Mouse (Mus musculus) lung, adult 2 months (tissue): ENCODE measurements around the gene Osbp. TPM values are rescaled to one million over a fixed set of nuclear protein-coding genes. Genes with fewer than 3 reads are reported as not detected.
A peak's percentile ranks its signal among the peaks of the same experiment; 100 is the strongest.

Source experiments
- DNase-seq: peaks from one replicate; pipeline ENCODE4 v3.0.0; 2022
- H3K4me1 ChIP-seq: fragments of 200-500 bp; 2 replicates; pipeline ENCODE4 v1.6.1; 2011; ENCODE audit warnings: low read length; ENCODE audit not compliant: control insufficient read depth, insufficient read depth
- H3K4me3 ChIP-seq: fragments of 200-500 bp; replicated peaks from 2 replicates; pipeline ENCODE3; 2011; ENCODE audit warnings: low read depth, mild to moderate bottlenecking, control low read depth, low read length; ENCODE audit errors: extremely low read depth
- CTCF ChIP-seq: fragments of 200-500 bp; IDR thresholded peaks from 2 replicates; pipeline ENCODE4 v1.5.1; 2011; ENCODE audit warnings: mild to moderate bottlenecking, low read length, control low read depth; ENCODE audit not compliant: insufficient read depth
- POLR2A ChIP-seq: fragments of 200-500 bp; IDR thresholded peaks from 2 replicates; pipeline ENCODE4 v1.6.1; 2011; ENCODE audit warnings: low read depth, mild to moderate bottlenecking, control low read depth, low read length, borderline replicate concordance; ENCODE audit errors: extremely low read depth
- WGBS: fragments of 180-500 bp; shearing (Covaris S2); methylation state at CpG from one replicate; pipeline ENCODE4 v1.1.7; 2018; 5-methylcytosine and 5-hydroxymethylcytosine counted together
- polyA plus RNA-seq: library from polyadenylated mRNA; depleted of rRNA; stranded (reverse); fragments of >200 nt; gene quantifications from 2 replicates; pipeline ENCODE4 v1.2.3, GENCODE M21; 2012

The Osbp gene
- polyA plus RNA-seq, 1 experiment: 23.4 TPM

GRCm38 (mm10) chr19:12002125-12002524, 36.4 kb downstream of the Osbp start:
- TF ChIP-seq CTCF (no peak), POLR2A (no peak)
- DNase-seq: no peak
- 6% methylated on average over 11 of the region's 11 CpGs for WGBS
- peaks cover 10% of the 10 kb centered on the region for H3K4me1 ChIP-seq
- no peak overlapping the region for H3K4me3 ChIP-seq

- no peak for DNase-seq
- no peak overlapping the region for H3K4me3 ChIP-seq
- 53% methylated on average over 14 of the region's 14 CpGs for WGBS
- no peak for TF ChIP-seq CTCF
- TF ChIP-seq POLR2A: no peak
- peaks cover 10% of the 10 kb centered on the region for H3K4me1 ChIP-seq
Observed at GRCm38 (mm10) chr19:12002791-12003190, 37.0 kb downstream of the Osbp start.

DNA sequence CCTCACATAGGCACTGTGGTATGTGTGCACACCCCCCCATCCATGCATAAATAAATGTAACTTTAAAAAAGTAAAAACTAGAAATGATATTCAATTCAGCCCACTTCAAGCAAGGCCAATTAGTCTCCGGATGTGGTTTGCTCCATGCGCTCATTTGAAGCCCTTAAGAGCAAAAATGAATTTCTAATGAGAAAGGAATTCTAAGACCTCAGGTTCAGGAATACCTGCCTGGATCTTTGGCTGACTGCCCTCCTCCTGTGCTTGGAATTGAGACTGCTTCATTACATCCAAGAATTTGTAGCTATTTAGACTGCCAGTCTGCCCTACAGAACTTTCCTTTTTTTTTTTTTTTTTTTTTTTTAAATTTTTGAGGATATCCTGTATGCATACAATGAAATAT, 37.8 kb downstream of the Osbp start:
- DNase-seq: no peak
- TF ChIP-seq POLR2A: no peak
- no peak for TF ChIP-seq CTCF
- WGBS: 89% methylated on average over 2 of the region's 2 CpGs
- Histone ChIP-seq H3K4me1 (peaks cover 10% of the 10 kb centered on the region), H3K4me3 (no peak overlapping the region)

- DNase-seq: no peak
- Histone ChIP-seq H3K4me1 (peaks cover 10% of the 10 kb centered on the region), H3K4me3 (peak overlapping the region; percentile 32)
- WGBS: 39% methylated on average over 9 of the region's 9 CpGs
- TF ChIP-seq CTCF: no peak
- no peak for TF ChIP-seq POLR2A
Observed at GRCm38 (mm10) chr19:12004216-12005008, 38.7 kb downstream of the Osbp start.

DNA sequence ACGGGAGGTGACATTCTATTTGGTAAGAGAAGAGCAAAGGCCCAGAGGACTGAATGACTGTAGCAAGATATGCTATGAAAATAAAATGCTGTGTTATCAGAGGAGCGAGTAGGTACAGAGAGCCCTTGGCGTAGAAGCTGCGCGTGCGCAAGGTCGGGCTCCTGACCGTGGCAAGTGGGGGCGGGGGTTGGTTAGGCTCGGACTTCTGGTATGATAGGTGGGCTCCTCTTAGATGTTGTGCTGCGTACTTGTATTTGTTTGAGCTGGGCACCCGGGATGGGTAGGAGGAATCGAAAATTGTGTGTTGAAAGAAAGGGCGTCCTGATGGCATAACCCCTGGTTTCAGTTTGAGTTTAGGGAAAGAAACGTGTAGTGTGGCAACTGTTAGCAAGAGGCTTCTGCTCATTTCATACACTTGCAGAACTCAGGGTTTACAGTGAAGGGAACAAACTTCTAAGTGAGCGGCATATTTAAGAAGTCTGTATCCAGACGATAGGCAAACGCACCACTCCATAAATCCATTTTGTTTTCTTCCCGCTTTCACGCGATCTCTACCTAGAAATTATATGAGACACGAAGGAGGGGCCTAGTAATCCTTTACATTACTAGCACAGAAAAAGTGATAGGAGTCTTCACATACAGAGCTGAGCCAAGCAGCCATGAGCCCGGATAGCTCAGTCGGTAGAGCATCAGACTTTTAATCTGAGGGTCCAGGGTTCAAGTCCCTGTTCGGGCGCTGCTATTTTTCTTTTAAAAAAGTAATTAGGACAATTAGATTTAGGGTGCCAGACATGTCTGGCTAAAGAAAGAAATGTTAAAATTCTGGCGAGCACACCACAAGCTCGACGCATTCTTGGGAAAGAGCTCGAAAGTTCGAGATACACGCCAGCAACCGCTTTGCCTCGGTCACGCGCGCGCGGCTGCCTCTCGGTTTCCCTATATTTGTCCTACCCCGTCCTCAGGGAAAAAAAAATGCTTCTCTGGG, 39.9 kb downstream of the Osbp start:
- WGBS: under 1% methylated on average over 41 of the region's 41 CpGs
- no peak for TF ChIP-seq CTCF
- peak; percentile 31; the same call in 1 of the 2 replicates for TF ChIP-seq POLR2A
- H3K4me1 ChIP-seq: peaks cover 10% of the 10 kb centered on the region
- H3K4me3 ChIP-seq: peak overlapping the region; percentile 61
- peak; percentile 82 for DNase-seq

GRCm38 (mm10) chr19:12006361-12006947, 40.7 kb downstream of the Osbp start:
- no peak for TF ChIP-seq POLR2A
- no peak for TF ChIP-seq CTCF
- peak; percentile 27 for DNase-seq
- peaks cover 10% of the 10 kb centered on the region for H3K4me1 ChIP-seq
- H3K4me3 ChIP-seq: peak overlapping the region; percentile 61
- WGBS: 22% methylated on average over 17 of the region's 17 CpGs

DNA sequence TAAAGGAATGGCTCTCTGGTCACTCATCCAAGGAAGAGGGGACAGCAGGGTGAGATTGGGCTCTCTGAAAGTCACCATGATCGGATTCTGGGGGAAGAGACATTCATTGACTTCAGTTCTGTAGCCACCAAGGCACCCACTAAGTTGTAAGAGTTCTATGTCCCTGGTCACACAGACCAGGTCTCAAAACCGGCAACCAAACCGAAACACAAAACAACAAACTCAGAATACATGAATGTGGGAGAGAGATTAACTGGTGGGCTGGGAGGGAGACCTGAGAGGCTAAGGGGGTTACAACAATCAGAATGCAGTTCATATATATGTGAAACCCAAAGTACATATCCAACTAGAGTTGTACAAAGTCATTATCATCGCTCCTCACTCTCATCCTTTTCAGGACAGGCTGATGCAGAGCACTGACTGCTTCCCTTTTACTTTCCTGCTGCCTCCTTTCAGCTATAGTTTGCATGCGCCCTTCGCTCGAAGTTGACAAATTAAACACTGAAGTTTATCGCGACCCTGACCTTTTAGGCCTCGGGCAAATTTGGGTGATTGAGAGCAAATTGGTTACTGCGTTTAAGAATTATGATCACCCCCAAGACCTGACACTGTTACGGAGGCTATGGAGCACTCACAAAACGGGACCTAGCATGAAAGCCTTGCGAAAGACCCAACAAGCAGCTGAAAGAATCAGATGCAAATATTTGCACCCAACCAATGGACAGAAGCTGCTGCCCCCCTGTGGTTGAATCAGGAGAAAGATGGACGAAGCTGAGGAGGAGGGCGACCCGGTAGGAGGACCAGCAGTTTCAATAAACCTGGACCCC, 41.6 kb downstream of the Osbp start:
- 37% methylated on average over 17 of the region's 17 CpGs for WGBS
- H3K4me3 ChIP-seq: peak overlapping the region; percentile 1

More for the DNA sequence above, 41.6 kb downstream of the Osbp start:
- H3K4me1 ChIP-seq: peaks cover 10% of the 10 kb centered on the region
- DNase-seq: peak; percentile 55
- no peak for TF ChIP-seq POLR2A
- peak; percentile 38 for TF ChIP-seq CTCF
